Mouse (Mus musculus) intestine, embryonic 14.5 days (tissue): ENCODE data around the gene Ccl7. TPM values are rescaled to one million over a fixed set of nuclear protein-coding genes. Genes with fewer than 3 reads are reported as not detected.

Source experiments
- polyA plus RNA-seq: library from polyadenylated mRNA; unstranded; fragments of >200 nt; fragmentation: Nextera tagmentation; extraction: Ambion mirVana; gene quantifications from 2 replicates; pipeline ENCODE4 v1.2.1, GENCODE M21; 2014

The Ccl7 gene
- polyA plus RNA-seq, 1 experiment from 2014 or later = 3.6 TPM

Other genes with a start within 250 kb of the Ccl7 start
- gene 5530401A14Rik, start 185.0 kb upstream of the Ccl7 start, polyA plus RNA-seq = not detected in 2 replicates
- gene Asic2, start 77.3 kb upstream of the Ccl7 start, polyA plus RNA-seq = 0.16 and 0.22 TPM in 2 replicates
- gene Ccl2, start 10.1 kb upstream of the Ccl7 start, polyA plus RNA-seq = 14.0 and 17.4 TPM in 2 replicates
- gene Gm17268, start 7.2 kb upstream of the Ccl7 start, polyA plus RNA-seq = not detected in 2 replicates
- 52.3 and 61.1 TPM in 2 replicates for gene Ccl11, start 12.1 kb downstream of the Ccl7 start, polyA plus RNA-seq
- gene Ccl12, start 56.1 kb downstream of the Ccl7 start, polyA plus RNA-seq = 5.0 and 6.0 TPM in 2 replicates
- gene Ccl8, start 69.5 kb downstream of the Ccl7 start, polyA plus RNA-seq = not detected in 2 replicates